In genomic region chr17:83563703-83564111, GRCm38 (mm10) we compare ENCODE assay signal across 7 mouse cellular contexts. TPM values are rescaled to one million over a fixed set of nuclear protein-coding genes. Genes with fewer than 3 reads are reported as not detected.
DNase-seq lines count a peak whose midpoint lies in the region; ATAC-seq and TF ChIP-seq lines count a peak whose summit lies in the region.

No protein-coding gene starts in this region.

- peak; percentile 70 for DNase-seq in CD4-positive, CD25-positive, alpha-beta regulatory T cell, adult 2 months (ENCODE audit: low read depth, low spot score)
- DNase-seq in ES-E14 (ENCODE audit: low read depth, low spot score) = peak; percentile 56
- peak; percentile 67 for DNase-seq in cerebellum, adult 9-10 months
- peak; percentile 53 to 58 for DNase-seq in heart, adult 2 months
- DNase-seq in lung, postnatal 25 days (ENCODE audit: low spot score) = peak; percentile 53
- peak; percentile 41 to 65 for DNase-seq in spleen, postnatal 14 days (ENCODE audit: low spot score in 2 of 2)

- no peaks in the 10 kb centered on the region for H3K36me3 ChIP-seq in ES-E14 (ENCODE audit: control insufficient read depth, insufficient read depth, low read length, poor library complexity, severe bottlenecking)
- H3K36me3 ChIP-seq in heart, adult 2 months (ENCODE audit: control insufficient read depth, insufficient read depth, low read length) = no peaks in the 10 kb centered on the region
- H3K36me3 ChIP-seq in kidney, embryonic 14.5 days (ENCODE audit: control insufficient read depth, insufficient read depth, low read length) = no peaks in the 10 kb centered on the region

- no peaks in the 10 kb centered on the region for H3K79me2 ChIP-seq in heart, adult 2 months (replicated peaks; ENCODE audit: control insufficient read depth, insufficient read depth, low read length)

- no peak overlapping the region for H3K27ac ChIP-seq in ES-E14 (ENCODE audit: insufficient read depth, low read depth, low read length, poor library complexity, severe bottlenecking)
- H3K27ac ChIP-seq in heart, adult 2 months = no peak overlapping the region
- no peak overlapping the region for H3K27ac ChIP-seq in kidney, embryonic 14.5 days (ENCODE audit: low read depth, low read length)

- no peak overlapping the region; the same call in 1 of the 2 replicates for H3K4me2 ChIP-seq in kidney, embryonic 14.5 days (replicated peaks; ENCODE audit: low read depth, low read length)

- WGBS in heart, adult 2 months = 25% methylated on average over 10 of the region's 10 CpGs
- 46% methylated on average over 10 of the region's 10 CpGs for WGBS in kidney, embryonic 14.5 days

- no peaks in the 10 kb centered on the region for H3K27me3 ChIP-seq in heart, adult 2 months (ENCODE audit: control insufficient read depth, insufficient read depth, low read length)
- H3K27me3 ChIP-seq in kidney, embryonic 14.5 days (ENCODE audit: control insufficient read depth, insufficient read depth, low read length) = no peaks in the 10 kb centered on the region

- ATAC-seq in kidney, embryonic 14.5 days (ENCODE audit: low FRiP score, low TSS enrichment) = 0 out of 2 replicates have a peak, but pooled peaks have one; percentile 24

- no peak for TF ChIP-seq POLR2A in heart, adult 2 months (IDR thresholded peaks at IDR 0.05; ENCODE audit: insufficient read depth, low read depth, low read length)

- no peaks in the 10 kb centered on the region for H3K9me3 ChIP-seq in ES-E14 (ENCODE audit: control insufficient read depth, insufficient read depth, low read depth, low read length)
- H3K9me3 ChIP-seq in kidney, embryonic 14.5 days (ENCODE audit: control insufficient read depth, low read length) = no peaks in the 10 kb centered on the region

- in situ Hi-C loops in ES-E14 (cut with MboI; ENCODE audit: low sequenced_read_pairs in 2 of 2, unreplicated experiment in 2 of 2) = no loop called here

- intact Hi-C loops in heart, adult 2 months (cut with DNase I) = loop anchor here (1.0 kb wide), 1 partner anchor 170 kb away; no protein-coding TSS in a partner anchor

- H3K4me3 ChIP-seq in ES-E14 (ENCODE audit: insufficient read depth in 1 of 2, low read depth in 1 of 2, low read length in 2 of 2, poor library complexity in 1 of 2, severe bottlenecking in 1 of 2) = no peak overlapping the region
- peak overlapping the region; percentile 22 for H3K4me3 ChIP-seq in heart, adult 2 months
- H3K4me3 ChIP-seq in kidney, embryonic 14.5 days (ENCODE audit: low read length) = no peak overlapping the region

- H3K4me1 ChIP-seq in ES-E14 (ENCODE audit: control insufficient read depth in 2 of 2, insufficient read depth in 2 of 2, low read length in 2 of 2, poor library complexity in 1 of 2) = peaks cover 0 to 16% of the 10 kb centered on the region in 2 experiments; a peak in 2 of 4 replicates
- peaks cover 1% of the 10 kb centered on the region; the same call in 1 of the 2 replicates for H3K4me1 ChIP-seq in heart, adult 2 months (ENCODE audit: control insufficient read depth, insufficient read depth, low read length)
- no peaks in the 10 kb centered on the region for H3K4me1 ChIP-seq in kidney, embryonic 14.5 days (ENCODE audit: control insufficient read depth, insufficient read depth, low read length)

- TF ChIP-seq EP300 in heart, adult 2 months (IDR thresholded peaks at IDR 0.05; ENCODE audit: insufficient read depth, low read depth, low read length) = no peak

- peak; percentile 85 for TF ChIP-seq CTCF in heart, adult 2 months (IDR thresholded peaks at IDR 0.05)

- peak overlapping the region; percentile 40; the same call in 1 of the 2 replicates for H3K9ac ChIP-seq in ES-E14 (ENCODE audit: insufficient read depth, low read depth, low read length, poor library complexity, severe bottlenecking)
- H3K9ac ChIP-seq in heart, adult 2 months (ENCODE audit: low read depth, low read length) = no peak overlapping the region
- H3K9ac ChIP-seq in kidney, embryonic 14.5 days (ENCODE audit: low read depth, low read length) = no peak overlapping the region

TF ChIP-seq in ES-E14, 5 proteins besides CTCF, POLR2A, EP300 and RAD21:
- TF ChIP-seq CHD2 (IDR thresholded peaks at IDR 0.05; ENCODE audit: low read depth, low read length) (no peak), HCFC1 (IDR thresholded peaks at IDR 0.05; ENCODE audit: borderline replicate concordance, insufficient read depth, low read length) (no peak), MAFK (IDR thresholded peaks at IDR 0.05; ENCODE audit: insufficient read depth, low read depth, low read length) (no peak), ZC3H11A (IDR thresholded peaks at IDR 0.05; ENCODE audit: borderline replicate concordance, low read depth, low read length) (no peak), ZNF384 (IDR thresholded peaks at IDR 0.05; ENCODE audit: low read depth, low read length) (no peak)

RNA-seq across cellular contexts. Expression of gene Cox7a2l, which starts 46.6 kb away (rescaled TPM):
- total RNA-seq in ES-E14 (2012; rRNA removed) = 104 and 139 TPM in 2 replicates
- total RNA-seq in heart, adult 2 months (2021) = 100 to 1,000 TPM; 278 to 329 TPM
- polyA plus RNA-seq in heart, adult 2 months (2012; rRNA removed) = 227 and 349 TPM in 2 replicates
- 199 and 214 TPM in 2 replicates for polyA plus RNA-seq in kidney, embryonic 14.5 days (2014; fragmentation: Nextera tagmentation; extraction: Ambion mirVana)
